Mouse (Mus musculus): ENCODE data around the gene 2310034G01Rik. TPM values are rescaled to one million over a fixed set of nuclear protein-coding genes. Genes with fewer than 3 reads are reported as not detected.

2310034G01Rik gene
- total and polyA plus RNA-seq, 3 experiments = 1.1 to 1.6 (median 1.4) TPM

- Histone ChIP-seq H3K79me2 (replicated peaks; ENCODE audit: control insufficient read depth, extremely low read depth, insufficient read depth, poor library complexity, severe bottlenecking) (peaks cover 40% of the 10 kb centered on the region), H3K27me3 (replicated peaks) (no peaks in the 10 kb centered on the region), H3K4me1 (ENCODE audit: control insufficient read depth in 1 of 2, insufficient read depth in 2 of 2) (peaks cover 8 to 36% of the 10 kb centered on the region in 2 experiments), H3K9ac (ENCODE audit: insufficient read depth, low read depth) (peak overlapping the region; percentile 73), H3K27ac (ENCODE audit: insufficient read depth, low read depth) (no peak overlapping the region), H3K9me3 (replicated peaks; ENCODE audit: low read length) (no peaks in the 10 kb centered on the region), H3K4me3 (replicated peaks in 1 of 3; ENCODE audit: low read depth in 2 of 3, low read length in 2 of 3, poor library complexity in 1 of 3) (peak overlapping the region; percentile 57 to 83 (median 69)), H3K36me3 (replicated peaks in 1 of 2; ENCODE audit: control insufficient read depth in 1 of 2, insufficient read depth in 1 of 2, low read length in 1 of 2) (peaks cover 3 to 26% of the 10 kb centered on the region in 2 experiments), H3K4me2 (ENCODE audit: insufficient read depth, low read depth, poor library complexity, severe bottlenecking) (peak overlapping the region; percentile 96)
- in situ Hi-C loops (cut with MboI; ENCODE audit: low pct_ligation_motif_present, low pct_unique_long_range_greater_than_20kb, low sequenced_read_pairs) = loop anchor here (5.0 to 10.0 kb wide), 2 partner anchors 41 to 189 kb away; no protein-coding TSS in a partner anchor
- dilution Hi-C loops (cut with MboI; ENCODE audit: extremely low pct_ligation_motif_present, extremely low pct_unique_long_range_greater_than_20kb, low sequenced_read_pairs) = no loop called here
- TF ChIP-seq MAZ (IDR thresholded peaks at IDR 0.05; ENCODE audit: low read depth, low read length) = no peak
- no peak for TF ChIP-seq MYC (IDR thresholded peaks at IDR 0.05; ENCODE audit: low read depth, low read length)
- peak; percentile 14; the same call in 1 of the 2 replicates for TF ChIP-seq ZNF384 (IDR thresholded peaks at IDR 0.05; ENCODE audit: low read depth, low read length)
- no peak for TF ChIP-seq NRF1 (IDR thresholded peaks at IDR 0.05; ENCODE audit: low read depth, low read length)
- TF ChIP-seq EP300 (IDR thresholded peaks at IDR 0.05; ENCODE audit: low read length) = no peak
- no peak for DNase-seq (ENCODE audit: extremely low read depth)
These were observed 46.0 kb upstream of the 2310034G01Rik start for GRCm38 (mm10) chr19:46396109-46396508.

GRCm38 (mm10) chr19:46395109-46396009 is 45.3 kb upstream of the 2310034G01Rik start, which contains the start of gene Actr1a:
Actr1a (minus strand) TSS chr19:46395748.
- H3K9ac ChIP-seq (ENCODE audit: insufficient read depth, low read depth) = peak within 1 kb of the TSS; percentile 85
- peak within 1 kb of the TSS; percentile 96 for H3K4me2 ChIP-seq (ENCODE audit: insufficient read depth, low read depth, poor library complexity, severe bottlenecking)
- no peaks in the 10 kb centered on the region for H3K27me3 ChIP-seq (replicated peaks)
- H3K4me1 ChIP-seq (ENCODE audit: control insufficient read depth in 1 of 2, insufficient read depth in 2 of 2) = peaks cover 8 to 36% of the 10 kb centered on the region in 2 experiments
- no peaks in the 10 kb centered on the region for H3K9me3 ChIP-seq (replicated peaks; ENCODE audit: low read length)
- peaks cover 47% of the 10 kb centered on the region for H3K79me2 ChIP-seq (replicated peaks; ENCODE audit: control insufficient read depth, extremely low read depth, insufficient read depth, poor library complexity, severe bottlenecking)
- peak; percentile 99 for DNase-seq (ENCODE audit: extremely low read depth)
- dilution Hi-C loops (cut with MboI; ENCODE audit: extremely low pct_ligation_motif_present, extremely low pct_unique_long_range_greater_than_20kb, low sequenced_read_pairs) (no loop called here), in situ Hi-C loops (cut with MboI; ENCODE audit: low pct_ligation_motif_present, low pct_unique_long_range_greater_than_20kb, low sequenced_read_pairs) (loop anchor here (5.0 to 10.0 kb wide), 2 partner anchors 42 to 189 kb away; no protein-coding TSS in a partner anchor)
- TF ChIP-seq SIN3A (IDR thresholded peaks at IDR 0.05; ENCODE audit: low read length) (peak; percentile 86), RCOR1 (conservative IDR thresholded peaks at IDR 0.05; ENCODE audit: low read depth, low read length) (0 out of 2 replicates have a peak, but pooled peaks have one; percentile 27), JUN (IDR thresholded peaks at IDR 0.05; ENCODE audit: insufficient read depth, low read depth, low read length) (no peak), MXI1 (IDR thresholded peaks at IDR 0.05; ENCODE audit: low read depth, low read length) (peak; percentile 87), MYC (IDR thresholded peaks at IDR 0.05; ENCODE audit: low read depth, low read length) (no peak), EP300 (IDR thresholded peaks at IDR 0.05; ENCODE audit: low read length) (no peak), ZKSCAN1 (IDR thresholded peaks at IDR 0.05; ENCODE audit: borderline replicate concordance, low read depth, low read length) (no peak), KAT2A (IDR thresholded peaks at IDR 0.05; ENCODE audit: insufficient replicate concordance, low read length) (peak; percentile 86; the same call in 1 of the 2 replicates), TCF12 (IDR thresholded peaks at IDR 0.05; ENCODE audit: low read depth, low read length) (peak; percentile 9; the same call in 1 of the 2 replicates), HCFC1 (IDR thresholded peaks at IDR 0.05; ENCODE audit: low read depth, low read length) (peak; percentile 96), NELFE (IDR thresholded peaks at IDR 0.05; ENCODE audit: low read depth, low read length) (peak; percentile 80), NRF1 (IDR thresholded peaks at IDR 0.05; ENCODE audit: low read depth, low read length) (peak; percentile 96), CHD2 (IDR thresholded peaks at IDR 0.05; ENCODE audit: low read length) (peak; percentile 94), MAX (IDR thresholded peaks at IDR 0.05; ENCODE audit: low read length) (peak; percentile 55), POLR2AphosphoS2 (IDR thresholded peaks at IDR 0.05; ENCODE audit: low read depth, low read length) (peak; percentile 30; the same call in 1 of the 2 replicates), TBP (conservative IDR thresholded peaks at IDR 0.05; ENCODE audit: low read depth, low read length) (peak; percentile 53; the same call in 1 of the 2 replicates), GABPA (IDR thresholded peaks at IDR 0.05; ENCODE audit: insufficient replicate concordance, low read depth, low read length) (peak; percentile 39; the same call in 1 of the 2 replicates), MEF2A (IDR thresholded peaks at IDR 0.05; ENCODE audit: borderline replicate concordance, low read depth, low read length) (peak; percentile 56; the same call in 1 of the 2 replicates), ELF1 (IDR thresholded peaks at IDR 0.05; ENCODE audit: low read depth, low read length) (peak; percentile 88), ETS1 (conservative IDR thresholded peaks at IDR 0.05; ENCODE audit: low read depth, low read length) (no peak), USF1 (IDR thresholded peaks at IDR 0.05; ENCODE audit: low read depth, low read length) (no peak), POLR2A (IDR thresholded peaks at IDR 0.05; ENCODE audit: low read depth, low read length) (peak; percentile 77), ZMIZ1 (IDR thresholded peaks at IDR 0.05; ENCODE audit: low read depth, low read length) (peak; percentile 3; the same call in 1 of the 2 replicates)
- H3K4me3 ChIP-seq (replicated peaks in 1 of 3; ENCODE audit: low read depth in 2 of 3, low read length in 2 of 3, poor library complexity in 1 of 3) = peak within 1 kb of the TSS; percentile 83 to 91 (median 89)
- H3K27ac ChIP-seq (ENCODE audit: insufficient read depth, low read depth) = peak within 1 kb of the TSS; percentile 57
- peaks cover 3 to 24% of the 10 kb centered on the region in 2 experiments for H3K36me3 ChIP-seq (replicated peaks in 1 of 2; ENCODE audit: control insufficient read depth in 1 of 2, insufficient read depth in 1 of 2, low read length in 1 of 2)
